In the genomic region with DNA sequence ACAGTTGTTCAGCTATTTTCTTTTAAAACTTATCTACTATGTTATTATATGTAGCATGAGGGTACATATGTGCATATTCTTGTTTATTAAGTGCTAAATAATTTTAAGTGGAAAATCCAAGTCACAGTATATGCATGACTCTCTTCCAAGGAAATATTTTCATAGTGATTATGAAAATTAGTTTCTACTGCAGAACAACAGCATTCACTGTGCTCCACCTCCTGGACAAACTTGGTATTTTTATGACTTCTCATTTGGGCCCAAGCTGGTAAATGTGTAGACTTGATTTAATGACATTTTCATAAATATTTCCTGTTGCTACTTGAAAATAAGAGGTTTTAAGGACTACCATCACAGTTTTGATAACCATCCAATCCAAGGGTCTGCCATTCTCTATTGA, we compare ENCODE assay signal across 9 mouse cellular contexts.
DNase-seq lines count a peak whose midpoint lies in the region; ATAC-seq and TF ChIP-seq lines count a peak whose summit lies in the region.
"Had no signal": no experiment of that assay in that cellular context is flagged by ENCODE, and none has a peak within 500 bp of the region (broad histone marks: within the 10 kb centered on the region; RNA-seq: fewer than 3 reads in every experiment).

No protein-coding gene starts in this region.

- TF ChIP-seq CTCF in kidney, adult 2 months (conservative IDR thresholded peaks at IDR 0.05; ENCODE audit: insufficient read depth, insufficient read length, low read depth, low read length), result no peak
- peak in 1 of 3 experiments; percentile 44; a peak in 2 of 6 replicates for TF ChIP-seq CTCF in MEL (IDR thresholded peaks at IDR 0.05 in 2 of 3, conservative IDR thresholded peaks at IDR 0.05 in 1 of 3; ENCODE audit: control insufficient read depth in 1 of 3, insufficient read depth in 1 of 3, low read depth in 2 of 3, low read length in 3 of 3, poor library complexity in 1 of 3, severe bottlenecking in 1 of 3)

- H3K9ac ChIP-seq in kidney, embryonic 16.5 days (replicated peaks; ENCODE audit: low read length), result no peak overlapping the region
- H3K9ac ChIP-seq in MEL (ENCODE audit: control insufficient read depth, low read depth, low read length, poor library complexity, severe bottlenecking), result no peak overlapping the region
- H3K9ac ChIP-seq: hindbrain, embryonic 15.5 days had no signal

- H3K36me3 ChIP-seq in kidney, adult 2 months (ENCODE audit: control insufficient read depth, insufficient read depth, low read length), result no peaks in the 10 kb centered on the region
- H3K36me3 ChIP-seq in kidney, embryonic 16.5 days (ENCODE audit: insufficient read depth, low read length), result no peaks in the 10 kb centered on the region
- H3K36me3 ChIP-seq in MEL (ENCODE audit: control insufficient read depth in 1 of 2, insufficient read depth in 2 of 2, low read length in 2 of 2), result no peaks in the 10 kb centered on the region
- H3K36me3 ChIP-seq: hindbrain, embryonic 15.5 days had no signal

- H3K27ac ChIP-seq in kidney, adult 2 months (ENCODE audit: insufficient read depth, low read depth, low read length), result no peak overlapping the region
- H3K27ac ChIP-seq in kidney, embryonic 16.5 days (ENCODE audit: low read length), result no peak overlapping the region
- no peak overlapping the region for H3K27ac ChIP-seq in MEL (ENCODE audit: control insufficient read depth, low read depth, low read length)
- H3K27ac ChIP-seq: hindbrain, embryonic 15.5 days had no signal

- peak; percentile 12 for DNase-seq in kidney, adult 2 months
- peak; percentile 20 for DNase-seq in MEL (ENCODE audit: low read depth, low spot score)
- DNase-seq in cerebellum, adult 9-11 months, result peak; percentile 2
- DNase-seq in layer of hippocampus, adult 18-20 months (ENCODE audit: low spot score in 2 of 2), result peak; percentile 6 to 74
- peak; percentile 2 to 9 for DNase-seq in right cerebral cortex, postnatal 36 days (ENCODE audit: low spot score in 2 of 2)
- DNase-seq in urinary bladder, adult 2 months (ENCODE audit: low spot score), result no peak

- H3K4me2 ChIP-seq in kidney, embryonic 16.5 days (replicated peaks; ENCODE audit: low read depth, low read length), result no peak overlapping the region
- H3K4me2 ChIP-seq: hindbrain, embryonic 15.5 days had no signal

- no peak for TF ChIP-seq EP300 in MEL (IDR thresholded peaks at IDR 0.05; ENCODE audit: low read depth in 1 of 2, low read length in 2 of 2)

- H3K27me3 ChIP-seq in kidney, adult 2 months (replicated peaks; ENCODE audit: control insufficient read depth, insufficient read depth, low read length), result no peaks in the 10 kb centered on the region
- no peaks in the 10 kb centered on the region for H3K27me3 ChIP-seq in kidney, embryonic 16.5 days (ENCODE audit: insufficient read depth, low read length)
- H3K27me3 ChIP-seq in MEL (ENCODE audit: control insufficient read depth in 1 of 2, insufficient read depth in 2 of 2, low read length in 2 of 2), result no peaks in the 10 kb centered on the region
- H3K27me3 ChIP-seq: hindbrain, embryonic 15.5 days had no signal

- no peak for TF ChIP-seq POLR2A in kidney, adult 2 months (IDR thresholded peaks at IDR 0.05; ENCODE audit: low read depth, low read length)
- TF ChIP-seq POLR2A in MEL (IDR thresholded peaks at IDR 0.05; ENCODE audit: control insufficient read depth in 1 of 2, insufficient read depth in 1 of 2, low read depth in 1 of 2, low read length in 2 of 2, poor library complexity in 1 of 2), result no peak

- H3K4me3 ChIP-seq in kidney, adult 2 months (ENCODE audit: insufficient read depth, low read depth, low read length), result no peak overlapping the region
- H3K4me3 ChIP-seq in kidney, embryonic 16.5 days (ENCODE audit: low read length), result no peak overlapping the region
- no peak overlapping the region for H3K4me3 ChIP-seq in MEL (ENCODE audit: control insufficient read depth in 1 of 2, insufficient read depth in 1 of 2, low read depth in 2 of 2, low read length in 2 of 2)
- H3K4me3 ChIP-seq: hindbrain, embryonic 15.5 days had no signal

- TF ChIP-seq RAD21 in MEL (IDR thresholded peaks at IDR 0.05; ENCODE audit: low read depth, low read length), result peak; percentile 46

- ATAC-seq in kidney, embryonic 16.5 days (ENCODE audit: low FRiP score, low TSS enrichment), result no peak
- ATAC-seq in megakaryocyte, adult 5-6 weeks (ENCODE audit: poor library complexity, severe bottlenecking), result no peak

- no peaks in the 10 kb centered on the region for H3K9me3 ChIP-seq in kidney, embryonic 16.5 days (ENCODE audit: low read length)
- H3K9me3 ChIP-seq in MEL (replicated peaks; ENCODE audit: insufficient read depth, low read length), result no peaks in the 10 kb centered on the region
- H3K9me3 ChIP-seq: hindbrain, embryonic 15.5 days had no signal

- no peaks in the 10 kb centered on the region for H3K4me1 ChIP-seq in kidney, adult 2 months (ENCODE audit: control insufficient read depth, insufficient read depth, low read length)
- H3K4me1 ChIP-seq in kidney, embryonic 16.5 days (ENCODE audit: insufficient read depth, low read length), result no peaks in the 10 kb centered on the region
- no peaks in the 10 kb centered on the region for H3K4me1 ChIP-seq in MEL (ENCODE audit: control insufficient read depth in 1 of 2, insufficient read depth in 2 of 2, low read length in 2 of 2)
- H3K4me1 ChIP-seq: hindbrain, embryonic 15.5 days had no signal

- H3K79me2 ChIP-seq in MEL (ENCODE audit: control insufficient read depth, insufficient read depth, low read length, poor library complexity), result no peaks in the 10 kb centered on the region

TF ChIP-seq in MEL, 35 proteins besides CTCF, POLR2A, EP300 and RAD21:
- 0 out of 2 replicates have a peak, but pooled peaks have one; percentile 21 for TF ChIP-seq ZC3H11A (IDR thresholded peaks at IDR 0.05; ENCODE audit: low read depth, low read length)
- TF ChIP-seq SMC3 (IDR thresholded peaks at IDR 0.05; ENCODE audit: low read depth, low read length), result peak; percentile 60
- no peak for TF ChIP-seq KAT2A (conservative IDR thresholded peaks at IDR 0.05; ENCODE audit: low read depth, low read length)
